Comparison of ENCODE assay signal across 31 mouse cellular contexts in genomic region chr16:70602326-70602725, GRCm38 (mm10).
A peak's percentile ranks its signal among the peaks of the same experiment; 100 is the strongest.
DNase-seq lines count a peak whose midpoint lies in the region; ATAC-seq and TF ChIP-seq lines count a peak whose summit lies in the region.
"Had no signal": no experiment of that assay in that cellular context is flagged by ENCODE, and none has a peak within 500 bp of the region (broad histone marks: within the 10 kb centered on the region; RNA-seq: fewer than 3 reads in every experiment).

No protein-coding gene starts in this region.

- H3K9me3 ChIP-seq in lung, embryonic 14.5 days (ENCODE audit: low read depth, low read length) = no peaks in the 10 kb centered on the region
- H3K9me3 ChIP-seq in intestine, postnatal 0 days (ENCODE audit: control insufficient read depth) = no peaks in the 10 kb centered on the region
- H3K9me3 ChIP-seq: G1E; hindbrain, embryonic 13.5 days; liver, embryonic 15.5 days; lung, embryonic 15.5 days; stomach, embryonic 15.5 days had no signal

- intact Hi-C loops in left cerebral cortex, postnatal 36 days (cut with DNase I) = no loop called here

- no peaks in the 10 kb centered on the region for H3K36me3 ChIP-seq in lung, embryonic 14.5 days (ENCODE audit: insufficient read depth)
- H3K36me3 ChIP-seq in intestine, postnatal 0 days (ENCODE audit: control insufficient read depth, insufficient read depth) = no peaks in the 10 kb centered on the region
- H3K36me3 ChIP-seq: G1E; hindbrain, embryonic 13.5 days; liver, embryonic 15.5 days; lung, embryonic 15.5 days; stomach, embryonic 15.5 days had no signal

- TF ChIP-seq CTCF in lung, embryonic 14.5 days (IDR thresholded peaks at IDR 0.05; ENCODE audit: low read depth) = no peak
- TF ChIP-seq CTCF in intestine, postnatal 0 days (IDR thresholded peaks at IDR 0.05; ENCODE audit: low read depth) = no peak

- no peak overlapping the region for H3K9ac ChIP-seq in lung, embryonic 14.5 days
- no peak overlapping the region for H3K9ac ChIP-seq in intestine, postnatal 0 days (ENCODE audit: low read depth, low read length)
- H3K9ac ChIP-seq: hindbrain, embryonic 13.5 days; liver, embryonic 15.5 days; lung, embryonic 15.5 days; stomach, embryonic 15.5 days had no signal

- no peak for DNase-seq in frontal cortex, postnatal 25 days (ENCODE audit: low spot score in 2 of 2)
- peak; percentile 32 for DNase-seq in lung, embryonic 14.5 days
- no peak for DNase-seq in lung, postnatal 4 days
- DNase-seq in left cerebral cortex, postnatal 36 days (ENCODE audit: low spot score in 2 of 2) = peak; percentile 52 to 54
- DNase-seq in right cerebral cortex, postnatal 4 days = peak; percentile 5
- no peak for DNase-seq in gastrocnemius, postnatal 10 days
- DNase-seq: adrenal gland, postnatal 10 days; cerebellum, adult 11 months; cerebellum, adult 9-11 months; gastrocnemius, postnatal 25 days; heart, adult 18-20 months; heart, postnatal 4 days; kidney, adult 18-20 months; kidney, postnatal 4 days; layer of hippocampus, postnatal 36 days; liver; thymus, postnatal 14 days had no signal

- 66% methylated on average over 3 of the region's 3 CpGs for WGBS in lung, embryonic 14.5 days
- 87% methylated on average over 3 of the region's 3 CpGs for WGBS in intestine, postnatal 0 days

- peak; percentile 84 for ATAC-seq in frontal cortex, adult (ENCODE audit: low TSS enrichment)
- peak; percentile 38; the same call in 1 of the 2 replicates for ATAC-seq in lung, embryonic 14.5 days (ENCODE audit: insufficient read depth)
- ATAC-seq in intestine, postnatal 0 days = no peak
- ATAC-seq: forebrain, embryonic 16.5 days; inflammation-experienced regulatory T-cells, adult 6 months; midbrain, embryonic 16.5 days had no signal

- H3K4me2 ChIP-seq in lung, embryonic 14.5 days = no peak overlapping the region
- H3K4me2 ChIP-seq in intestine, postnatal 0 days (replicated peaks; ENCODE audit: low read depth) = no peak overlapping the region
- H3K4me2 ChIP-seq: heart, embryonic 11.5 days; hindbrain, embryonic 13.5 days; liver, embryonic 15.5 days; lung, embryonic 15.5 days; midbrain, embryonic 11.5 days; stomach, embryonic 15.5 days had no signal

- H3K4me3 ChIP-seq in lung, embryonic 14.5 days (ENCODE audit: low read depth, low read length) = no peak overlapping the region
- no peak overlapping the region for H3K4me3 ChIP-seq in intestine, postnatal 0 days (ENCODE audit: low read depth, low read length)
- H3K4me3 ChIP-seq: erythroblast, embryonic 14.5 days; hindbrain, embryonic 13.5 days; liver, embryonic 15.5 days; lung, embryonic 15.5 days; stomach, embryonic 15.5 days had no signal

- no peak overlapping the region for H3K27ac ChIP-seq in lung, embryonic 14.5 days (ENCODE audit: low read depth)
- H3K27ac ChIP-seq in intestine, postnatal 0 days (ENCODE audit: low read depth, low read length) = no peak overlapping the region
- H3K27ac ChIP-seq: hindbrain, embryonic 13.5 days; kidney, postnatal 0 days; liver, embryonic 15.5 days; lung, embryonic 15.5 days; stomach, embryonic 15.5 days had no signal

- no peaks in the 10 kb centered on the region for H3K27me3 ChIP-seq in lung, embryonic 14.5 days (ENCODE audit: insufficient read depth, low read length)
- H3K27me3 ChIP-seq in intestine, postnatal 0 days (replicated peaks; ENCODE audit: control insufficient read depth, insufficient read depth, low read length) = no peaks in the 10 kb centered on the region
- H3K27me3 ChIP-seq: hindbrain, embryonic 13.5 days; liver, embryonic 15.5 days; lung, embryonic 15.5 days; stomach, embryonic 15.5 days had no signal

- H3K4me1 ChIP-seq in lung, embryonic 14.5 days (ENCODE audit: insufficient read depth) = no peaks in the 10 kb centered on the region
- H3K4me1 ChIP-seq in intestine, postnatal 0 days (replicated peaks; ENCODE audit: control insufficient read depth, insufficient read depth, low read length) = no peaks in the 10 kb centered on the region
- H3K4me1 ChIP-seq: hindbrain, embryonic 13.5 days; liver, embryonic 15.5 days; lung, embryonic 15.5 days; stomach, embryonic 15.5 days had no signal

Comparison
In these comparisons a context has a peak if more than half of its experiments do, and no peak if none do; other contexts are left out.
1. DNase-seq: peak in lung, embryonic 14.5 days (single experiment), left cerebral cortex, postnatal 36 days (2 of 2) and right cerebral cortex, postnatal 4 days (single experiment); none in frontal cortex, postnatal 25 days (0 of 2), lung, postnatal 4 days (0 of 2) and gastrocnemius, postnatal 10 days (single experiment).